Mouse (Mus musculus) hindlimb bud, embryonic 11.5 days (tissue): ENCODE data around the gene Mbd3.
A peak's percentile ranks its signal among the peaks of the same experiment; 100 is the strongest.

Experiments used
- DNase-seq: peaks from one replicate; pipeline ENCODE4 v3.0.0-alpha.2; 2012; ENCODE audit warnings: low read depth, low spot score; ENCODE audit errors: extremely low spot score

Mbd3 gene

GRCm38 (mm10) chr10:80399191-80399972 lies at the start of gene Mbd3:
Mbd3 (minus strand) TSS chr10:80399550.
- peak; percentile 100 for DNase-seq

DNA sequence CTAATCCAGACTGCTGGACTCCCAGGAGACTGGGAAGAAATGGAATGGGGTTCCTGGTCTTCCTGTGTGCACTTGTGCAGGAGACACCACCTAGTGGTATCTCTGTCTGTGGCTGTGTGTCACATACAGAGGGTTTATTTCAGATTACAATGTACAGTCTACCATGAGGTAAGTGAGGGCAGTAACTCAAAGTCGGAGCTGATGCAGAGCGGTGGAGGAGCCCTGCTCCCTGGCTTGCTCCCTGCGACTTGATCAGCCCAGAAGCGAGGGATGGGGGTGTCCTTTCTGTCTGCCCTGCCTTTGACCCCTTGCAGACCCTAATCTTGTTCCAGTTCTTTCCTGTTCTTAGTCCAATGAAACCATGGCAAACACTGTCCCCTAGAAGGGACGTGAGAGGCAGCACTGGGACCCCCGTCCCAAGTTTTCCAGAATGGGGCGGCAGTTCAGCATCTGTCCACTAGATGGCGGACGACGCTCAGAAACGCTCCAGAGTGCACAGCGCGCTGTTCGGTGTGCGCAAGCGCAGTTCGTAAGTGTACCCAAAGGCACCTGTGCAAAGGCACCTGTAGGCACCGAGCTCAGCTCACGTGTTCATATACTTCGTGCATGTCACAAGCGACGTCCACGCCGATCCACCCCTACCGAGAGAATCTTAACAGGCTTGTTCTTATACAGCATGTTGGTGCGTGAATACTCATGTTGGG lies 46.7 kb upstream of the Mbd3 start:
- DNase-seq = peak; percentile 67

DNA sequence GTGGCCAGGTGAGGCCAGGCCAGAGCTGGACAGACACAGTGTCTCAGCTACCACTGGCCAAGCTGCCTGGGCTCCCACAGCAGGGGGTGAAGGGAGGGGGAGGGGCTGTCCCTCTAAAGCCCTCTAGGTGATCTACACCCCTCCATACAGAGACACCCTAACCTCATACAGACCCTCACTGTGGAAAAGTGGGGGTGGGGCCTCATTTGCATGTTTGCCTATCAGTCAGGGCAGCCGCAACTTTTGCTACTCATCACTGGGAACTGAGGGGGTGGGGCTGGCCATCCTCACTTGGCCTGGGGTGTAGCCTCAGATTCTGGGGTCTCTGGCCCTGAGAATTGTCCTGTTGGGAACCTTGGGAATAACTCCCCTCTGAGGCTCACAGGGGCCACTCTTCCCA lies 45.7 kb upstream of the Mbd3 start:
- DNase-seq = no peak

DNA sequence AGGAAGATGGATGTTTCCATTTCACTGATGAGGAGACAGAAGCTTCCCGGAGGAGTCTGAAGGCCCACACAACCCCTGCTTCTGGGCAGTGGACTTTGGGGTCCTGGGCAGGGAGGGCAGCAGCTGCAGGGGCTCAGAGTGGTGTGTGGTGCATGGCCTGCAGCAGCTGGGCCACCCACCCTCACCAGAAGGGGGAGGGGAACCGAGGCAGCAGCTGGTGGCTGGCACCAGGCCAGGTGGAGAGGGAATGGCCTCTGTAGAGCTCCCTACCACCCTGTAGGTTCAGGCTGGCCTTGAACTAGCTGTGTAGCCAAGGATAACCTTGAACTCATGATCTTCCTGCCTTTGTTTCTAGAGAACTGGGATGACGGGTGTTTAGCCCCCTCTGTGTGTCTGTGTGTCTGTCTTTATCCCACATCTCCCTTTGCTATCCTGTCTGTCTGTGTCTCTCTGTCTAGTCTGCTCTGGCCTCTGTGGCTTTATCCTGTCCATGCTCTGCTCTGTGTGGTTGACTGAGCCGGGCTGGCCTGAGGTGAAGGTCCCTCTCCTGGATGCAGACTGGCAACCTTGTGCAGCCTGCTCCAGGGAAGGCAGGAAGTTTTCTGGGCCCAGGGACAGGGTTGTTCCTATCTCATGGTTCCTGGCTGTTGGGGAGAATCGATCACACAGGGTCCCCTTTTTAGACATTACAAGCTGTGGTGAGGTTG lies 45.1 kb upstream of the Mbd3 start:
- DNase-seq = no peak

DNA sequence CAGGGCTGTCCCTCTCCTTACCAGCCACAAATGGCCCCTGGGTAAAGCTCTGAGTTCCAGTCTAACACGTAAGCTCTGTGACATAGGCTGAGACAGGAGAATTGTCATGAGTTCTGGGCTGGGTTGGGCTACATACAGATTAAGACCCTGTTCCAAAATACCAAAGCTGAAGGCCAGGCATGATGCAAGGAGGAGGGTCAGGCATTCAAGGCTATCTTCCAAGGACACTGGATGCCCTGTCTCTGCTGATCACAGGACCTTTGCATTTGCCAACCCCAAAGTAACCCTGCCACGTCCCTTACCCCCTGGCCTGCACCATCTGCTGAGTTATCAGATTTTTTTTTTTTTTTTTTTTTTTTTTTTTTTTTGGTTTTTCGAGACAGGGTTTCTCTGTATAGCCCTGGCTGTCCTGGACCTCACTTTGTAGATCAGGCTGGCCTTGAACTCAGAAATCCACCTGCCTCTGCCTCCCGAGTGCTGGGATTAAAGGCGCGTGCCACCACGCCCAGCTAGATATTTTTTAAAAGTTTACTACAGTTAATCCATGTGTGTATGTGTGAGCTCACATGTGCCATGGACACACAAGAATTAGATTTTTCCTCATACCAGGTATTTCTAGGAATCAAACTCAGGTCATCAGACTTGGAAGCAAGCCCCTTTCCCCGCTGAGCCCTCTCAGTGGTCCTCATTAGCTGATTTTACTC lies 44.4 kb upstream of the Mbd3 start:
- no peak for DNase-seq

DNA sequence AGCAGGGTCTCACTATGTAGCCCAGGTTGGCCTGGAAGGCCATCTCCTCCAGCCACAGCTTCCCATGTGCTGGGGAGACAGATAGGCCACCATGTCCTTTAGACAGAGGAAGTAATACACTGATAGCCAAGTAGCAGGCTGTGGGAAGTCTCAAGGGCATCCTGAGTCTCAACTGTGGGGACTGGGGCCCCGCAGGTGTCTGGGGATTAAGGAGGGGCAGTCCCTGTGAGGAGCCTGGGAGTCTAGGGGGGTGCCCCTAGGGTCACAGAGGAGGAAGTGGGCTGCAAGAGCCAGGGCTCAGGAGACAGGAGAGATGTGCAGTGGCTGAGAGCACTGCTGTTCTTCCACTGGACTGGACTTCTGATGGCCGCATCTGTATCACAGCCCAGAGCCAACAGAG lies 43.6 kb upstream of the Mbd3 start:
- no peak for DNase-seq

GRCm38 (mm10) chr10:80441598-80441997 lies 42.2 kb upstream of the Mbd3 start:
- no peak for DNase-seq

DNA sequence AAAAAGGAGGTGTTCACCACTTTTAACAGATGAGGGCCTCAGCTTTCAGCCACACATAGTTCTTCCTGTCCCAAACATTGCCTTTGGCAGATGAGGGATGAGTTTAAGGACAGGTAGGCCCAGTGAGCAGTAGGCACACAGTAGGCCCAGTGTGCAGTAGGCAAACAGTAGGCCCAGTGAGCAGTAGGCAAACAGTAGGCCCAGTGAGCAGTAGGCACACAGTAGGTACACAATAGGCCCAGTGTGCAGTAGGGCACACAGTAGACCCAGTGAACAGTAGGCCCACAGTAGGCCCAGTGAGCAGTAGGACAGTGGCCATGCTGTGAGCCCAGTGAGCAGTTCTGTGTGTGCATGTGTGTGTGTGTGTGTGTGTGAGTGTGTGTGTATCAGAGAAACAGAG lies 40.7 kb upstream of the Mbd3 start:
- no peak for DNase-seq

- DNase-seq = no peak
Observed at GRCm38 (mm10) chr10:80437973-80438372, 38.6 kb upstream of the Mbd3 start.

DNA sequence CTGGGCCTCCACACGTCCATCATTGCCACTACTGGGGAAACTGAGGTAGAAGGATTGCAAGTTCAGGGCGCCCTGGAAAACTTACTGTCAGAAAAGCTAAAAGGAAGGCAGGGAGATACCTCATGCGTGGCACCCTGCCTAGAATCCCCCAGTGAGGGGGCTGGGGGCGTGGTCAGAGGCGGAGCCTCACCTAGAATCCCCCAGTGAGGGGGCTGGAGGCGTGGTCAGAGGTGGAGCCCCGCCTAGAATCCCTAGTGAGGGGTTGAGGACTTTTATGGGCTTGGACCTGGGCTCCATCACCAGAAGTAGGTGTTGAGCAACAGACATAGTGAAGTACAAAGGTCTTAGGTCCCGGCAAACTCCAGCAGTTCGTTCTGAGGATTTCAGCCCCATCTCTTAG lies 36.9 kb upstream of the Mbd3 start:
- DNase-seq = no peak

- DNase-seq = no peak
Observed at GRCm38 (mm10) chr10:80435764-80436163, 36.4 kb upstream of the Mbd3 start.

DNA sequence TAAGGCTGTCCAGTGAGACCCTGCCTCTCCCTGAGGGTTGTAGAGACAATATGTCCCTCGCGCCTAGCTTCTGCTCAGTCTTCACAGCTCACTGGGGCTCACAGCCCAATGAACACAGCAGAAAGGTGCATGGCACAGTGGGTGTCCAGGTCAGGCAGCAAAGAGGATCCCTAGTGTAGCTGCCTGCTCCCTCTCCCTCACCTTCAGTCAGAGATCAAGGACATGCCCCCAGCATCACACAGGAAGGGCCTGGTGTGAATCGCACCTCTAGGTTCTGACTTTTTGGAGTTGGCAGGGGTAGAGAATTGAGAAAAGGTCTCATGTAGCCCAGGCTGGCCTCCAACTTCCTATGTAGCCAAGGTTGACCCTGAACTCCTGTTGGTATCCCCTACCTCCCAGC lies 35.5 kb upstream of the Mbd3 start:
- no peak for DNase-seq

- DNase-seq = no peak
Observed at GRCm38 (mm10) chr10:80434233-80434592, 34.9 kb upstream of the Mbd3 start.

DNA sequence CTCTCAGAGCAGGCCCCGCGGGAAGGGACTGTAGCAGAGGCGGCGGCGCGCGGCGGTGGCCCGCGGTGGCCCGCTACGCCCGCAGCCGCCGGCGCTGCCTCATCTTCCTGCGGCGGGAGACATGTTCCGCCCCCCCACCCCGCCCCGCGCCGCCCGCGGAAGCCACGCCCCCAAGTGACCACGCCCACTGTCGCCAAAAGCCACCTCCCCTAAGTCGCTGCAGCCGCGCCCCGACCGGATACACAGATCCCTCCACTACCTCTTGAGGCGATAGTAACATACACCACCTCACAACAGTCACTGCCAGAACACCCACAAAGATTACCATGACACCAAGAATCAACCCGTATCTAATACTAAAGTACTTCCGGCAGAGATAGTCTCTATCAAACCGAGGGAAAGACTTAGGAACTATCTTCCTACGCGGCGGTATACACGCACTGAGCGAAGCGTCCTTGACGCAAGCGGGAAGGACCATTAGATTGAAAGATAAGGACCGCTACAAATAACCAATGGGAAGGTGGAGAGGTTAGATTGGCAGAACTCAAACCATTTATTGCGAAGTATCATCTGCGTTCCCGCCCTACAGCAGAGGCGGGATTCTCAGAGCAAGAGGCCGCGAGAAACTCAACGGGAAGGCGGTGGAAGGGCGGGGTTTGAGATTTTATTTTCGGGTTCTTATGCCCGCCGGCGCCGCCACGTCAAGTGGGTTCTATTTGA lies 34.3 kb upstream of the Mbd3 start, which contains the start of gene Tcf3:
TSS of gene Tcf3 (minus strand) at position 135 of the 720 bp plus-strand sequence.
- peak; percentile 99 for DNase-seq

DNA sequence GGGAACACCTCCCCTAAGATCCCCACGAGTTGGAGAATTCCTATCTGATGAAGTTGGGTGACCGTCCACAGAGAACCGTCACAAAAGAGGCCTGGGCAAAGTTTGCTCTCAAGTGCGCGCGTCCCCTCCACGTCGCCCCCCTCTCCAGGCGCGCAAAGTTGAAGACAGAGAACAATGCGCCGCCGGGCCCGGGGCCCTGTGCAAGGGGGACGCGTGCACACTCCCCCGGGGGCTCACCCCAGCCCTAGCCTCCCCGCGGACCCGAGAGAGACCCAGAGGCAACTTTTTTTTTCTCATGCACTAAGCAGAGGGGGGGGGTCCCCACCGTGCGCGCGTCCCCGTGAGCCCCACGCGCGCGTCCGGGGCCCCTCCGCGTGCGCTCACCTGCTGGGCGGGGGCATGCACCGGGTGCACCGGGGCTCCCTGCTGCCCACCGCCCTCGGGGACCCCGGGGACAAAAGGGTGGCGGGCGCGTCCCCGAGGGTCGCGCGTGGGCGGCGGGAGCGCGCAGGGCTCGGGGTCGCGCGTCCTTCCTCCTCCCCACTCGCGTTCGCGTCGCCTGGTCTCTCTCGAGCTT lies 33.7 kb upstream of the Mbd3 start:
- DNase-seq = no peak

GRCm38 (mm10) chr10:80432387-80432785 lies 33.0 kb upstream of the Mbd3 start:
- DNase-seq = no peak

DNA sequence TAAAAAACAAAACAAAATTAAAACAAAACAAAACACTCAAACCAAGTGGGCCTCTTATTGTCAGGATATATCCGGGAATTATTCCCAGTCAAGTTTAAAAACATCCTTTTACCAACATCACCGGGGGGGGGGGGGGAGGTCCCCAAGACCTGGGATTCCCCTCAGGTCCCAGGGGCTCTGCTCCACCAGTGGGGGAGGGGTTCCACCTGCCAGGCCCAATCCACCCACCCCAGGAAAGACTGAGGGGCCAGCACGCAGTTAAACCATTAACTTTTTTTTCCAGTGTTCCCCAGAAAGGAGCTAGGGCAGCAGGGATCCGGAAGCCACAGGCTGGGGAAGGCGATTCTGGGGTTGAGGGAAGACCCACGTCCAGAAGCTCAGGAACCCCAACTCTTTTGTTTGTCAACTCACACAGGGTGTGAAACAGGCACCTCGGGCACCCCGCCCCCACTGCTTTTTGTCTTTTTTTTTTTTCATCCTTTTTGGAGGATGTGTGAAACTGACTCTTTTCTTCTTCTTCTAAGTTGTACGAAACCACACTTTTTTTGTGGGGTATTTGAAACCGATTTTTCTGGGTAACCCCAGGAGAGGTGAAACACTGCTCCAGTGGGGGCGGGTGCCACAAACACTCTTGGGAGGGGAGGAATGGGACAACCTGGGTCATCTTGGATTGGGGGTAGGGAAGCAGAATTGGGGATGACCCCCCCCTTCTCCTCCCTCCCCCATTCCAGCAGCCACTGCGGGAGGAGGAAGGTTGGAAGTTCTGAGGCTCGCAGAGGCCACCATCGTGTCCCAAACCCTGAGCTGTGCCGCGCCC lies 32.4 kb upstream of the Mbd3 start:
- no peak for DNase-seq

DNA sequence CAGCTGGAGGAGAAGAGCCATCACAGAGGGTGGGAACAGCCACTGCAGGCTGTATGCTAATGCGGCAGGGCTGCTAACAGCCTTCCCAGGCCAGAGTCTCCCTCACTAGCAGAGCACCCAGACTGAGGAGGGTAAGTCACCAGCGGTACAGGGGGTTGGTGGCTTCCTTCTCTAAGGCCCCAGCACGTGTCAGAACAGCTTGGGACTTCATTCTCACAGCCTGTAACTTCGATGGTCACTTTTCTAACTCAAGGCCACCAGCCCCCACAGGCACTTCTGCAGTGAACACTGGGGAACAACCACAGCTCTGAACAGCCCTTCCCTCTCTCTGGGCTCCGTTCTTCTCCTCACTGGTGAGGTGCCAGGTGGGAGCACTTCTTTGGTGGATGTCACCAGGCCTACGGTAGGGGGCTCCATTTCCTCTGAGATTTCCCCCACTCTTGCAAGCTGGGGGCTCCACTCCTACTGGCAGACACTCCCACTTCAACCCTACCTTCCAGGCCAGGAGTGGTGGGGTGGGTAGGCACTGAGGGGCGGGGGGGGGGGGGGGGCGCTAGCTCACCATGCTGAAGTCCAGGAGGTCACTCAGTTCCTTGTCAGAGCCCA lies 31.1 kb upstream of the Mbd3 start:
- DNase-seq = no peak

- DNase-seq = no peak
Observed at GRCm38 (mm10) chr10:80429800-80430199, 30.4 kb upstream of the Mbd3 start.
